Comparison of ENCODE assay signal across 24 mouse cellular contexts in genomic region chr12:34660027-34660426, GRCm38 (mm10).
"Had no signal": no experiment of that assay in that cellular context is flagged by ENCODE, and none has a peak within 500 bp of the region (broad histone marks: within the 10 kb centered on the region; RNA-seq: fewer than 3 reads in every experiment).

No protein-coding gene starts in this region.

- H3K27ac ChIP-seq: gastrocnemius, adult 2 months; heart, embryonic 10.5 days; hindbrain, embryonic 13.5 days; hindbrain, embryonic 15.5 days; hindbrain, postnatal 0 days; kidney, embryonic 15.5 days; kidney, postnatal 0 days; limb, embryonic 13.5 days; limb, embryonic 15.5 days had no signal

- H3K36me3 ChIP-seq: heart, embryonic 10.5 days; heart, embryonic 12.5 days; hindbrain, embryonic 13.5 days; hindbrain, embryonic 15.5 days; kidney, embryonic 15.5 days; limb, embryonic 13.5 days; limb, embryonic 15.5 days had no signal

- H3K4me3 ChIP-seq: gastrocnemius, adult 2 months; heart, embryonic 10.5 days; heart, embryonic 12.5 days; hindbrain, embryonic 13.5 days; hindbrain, embryonic 15.5 days; kidney, embryonic 15.5 days; limb, embryonic 13.5 days; limb, embryonic 15.5 days had no signal

- DNase-seq: gastrocnemius, adult 2 months; gastrocnemius, postnatal 10 days; gastrocnemius, postnatal 25 days; heart, adult 18-20 months; heart, postnatal 14 days; heart, postnatal 36 days; kidney, adult 11 months; kidney, adult 2 months; kidney, adult 9 months; kidney, postnatal 14 days; kidney, postnatal 36 days; layer of hippocampus, adult 9-11 months; layer of hippocampus, postnatal 36 days; left cerebral cortex, postnatal 4 days had no signal

- H3K4me1 ChIP-seq: heart, embryonic 10.5 days; heart, embryonic 12.5 days; hindbrain, embryonic 13.5 days; hindbrain, embryonic 15.5 days had no signal

- ATAC-seq: hindbrain, postnatal 0 days; intestine, embryonic 16.5 days had no signal

- H3K9me3 ChIP-seq: heart, embryonic 10.5 days; heart, embryonic 12.5 days; hindbrain, embryonic 13.5 days; hindbrain, embryonic 15.5 days; kidney, embryonic 15.5 days; limb, embryonic 13.5 days; limb, embryonic 15.5 days had no signal

- H3K27me3 ChIP-seq: heart, embryonic 12.5 days; hindbrain, embryonic 13.5 days; hindbrain, embryonic 15.5 days; limb, embryonic 15.5 days had no signal

- H3K4me2 ChIP-seq: heart, embryonic 12.5 days; hindbrain, embryonic 13.5 days; hindbrain, embryonic 15.5 days; kidney, embryonic 15.5 days; limb, embryonic 13.5 days; limb, embryonic 15.5 days had no signal

- H3K9ac ChIP-seq: heart, embryonic 12.5 days; hindbrain, embryonic 13.5 days; hindbrain, embryonic 15.5 days; kidney, embryonic 15.5 days; limb, embryonic 13.5 days; limb, embryonic 15.5 days had no signal
